Mouse (Mus musculus): ENCODE results near the gene RPS10-NUDT3. TPM values are rescaled to one million over a fixed set of nuclear protein-coding genes. Genes with fewer than 3 reads are reported as not detected.
"Not testable (repeated sequence)": the region's sequence is repeated elsewhere in the genome, so short reads cannot be mapped to it uniquely, and the experiment has no call there.

RPS10-NUDT3 gene
- polyA plus RNA-seq, 1 experiment from 2014 or later, result not detected

- Histone ChIP-seq H3K36me3 (ENCODE audit: inconsistent target) (no peaks in the 10 kb centered on the region), H3K4me3 (ENCODE audit: inconsistent target) (no peak overlapping the region), H3K79me2 (ENCODE audit: inconsistent target) (no peaks in the 10 kb centered on the region), H3K27ac (no peak overlapping the region)
- WGBS (ENCODE audit: missing documents), result 46% methylated on average over 22 of the region's 23 CpGs
These were observed 17.2 kb upstream of the RPS10-NUDT3 start for GRCm38 (mm10) chr17:27652046-27652790.

- Histone ChIP-seq H3K4me3 (ENCODE audit: inconsistent target) (no peak overlapping the region), H3K36me3 (ENCODE audit: inconsistent target) (no peaks in the 10 kb centered on the region), H3K79me2 (ENCODE audit: inconsistent target) (no peaks in the 10 kb centered on the region), H3K27ac (no peak overlapping the region)
- 79% methylated on average over 13 of the region's 13 CpGs for WGBS (ENCODE audit: missing documents)
These were observed 15.6 kb upstream of the RPS10-NUDT3 start for GRCm38 (mm10) chr17:27650586-27650985.

GRCm38 (mm10) chr17:27650160-27650559, 15.1 kb upstream of the RPS10-NUDT3 start:
- no peak overlapping the region for H3K4me3 ChIP-seq (ENCODE audit: inconsistent target)
- 8% methylated on average over 12 of the region's 12 CpGs for WGBS (ENCODE audit: missing documents)
- H3K27ac ChIP-seq, result no peak overlapping the region
- no peaks in the 10 kb centered on the region for H3K36me3 ChIP-seq (ENCODE audit: inconsistent target)
- H3K79me2 ChIP-seq (ENCODE audit: inconsistent target), result no peaks in the 10 kb centered on the region

GRCm38 (mm10) chr17:27645807-27646206, 10.8 kb upstream of the RPS10-NUDT3 start:
- Histone ChIP-seq H3K79me2 (ENCODE audit: inconsistent target) (no peaks in the 10 kb centered on the region), H3K4me3 (ENCODE audit: inconsistent target) (no peak overlapping the region), H3K27ac (no peak overlapping the region), H3K36me3 (ENCODE audit: inconsistent target) (no peaks in the 10 kb centered on the region)
- WGBS (ENCODE audit: missing documents), result 90% methylated on average over 7 of the region's 7 CpGs

- H3K36me3 ChIP-seq (ENCODE audit: inconsistent target), result no peaks in the 10 kb centered on the region
- no peaks in the 10 kb centered on the region for H3K79me2 ChIP-seq (ENCODE audit: inconsistent target)
- H3K4me3 ChIP-seq (ENCODE audit: inconsistent target), result no peak overlapping the region
- 52% methylated on average over 2 of the region's 2 CpGs for WGBS (ENCODE audit: missing documents)
- H3K27ac ChIP-seq, result no peak overlapping the region
These were observed 9.6 kb upstream of the RPS10-NUDT3 start for GRCm38 (mm10) chr17:27644572-27644971.

GRCm38 (mm10) chr17:27643756-27644155, 8.7 kb upstream of the RPS10-NUDT3 start:
- Histone ChIP-seq H3K36me3 (ENCODE audit: inconsistent target) (no peaks in the 10 kb centered on the region), H3K79me2 (ENCODE audit: inconsistent target) (no peaks in the 10 kb centered on the region)
- 97% methylated on average over 8 of the region's 9 CpGs for WGBS (ENCODE audit: missing documents)

GRCm38 (mm10) chr17:27643101-27643500, 8.1 kb upstream of the RPS10-NUDT3 start:
- WGBS (ENCODE audit: missing documents), result 3% methylated on average over 6 of the region's 6 CpGs
- H3K79me2 ChIP-seq (ENCODE audit: inconsistent target), result no peaks in the 10 kb centered on the region
- H3K27ac ChIP-seq, result no peak overlapping the region
- no peak overlapping the region for H3K4me3 ChIP-seq (ENCODE audit: inconsistent target)
- no peaks in the 10 kb centered on the region for H3K36me3 ChIP-seq (ENCODE audit: inconsistent target)

More at GRCm38 (mm10) chr17:27643756-27644155, 8.7 kb upstream of the RPS10-NUDT3 start:
- no peak overlapping the region for H3K4me3 ChIP-seq (ENCODE audit: inconsistent target)
- H3K27ac ChIP-seq, result no peak overlapping the region

GRCm38 (mm10) chr17:27642491-27643062, 7.6 kb upstream of the RPS10-NUDT3 start:
- WGBS (ENCODE audit: missing documents), result 9% methylated on average over 12 of the region's 12 CpGs
- H3K36me3 ChIP-seq (ENCODE audit: inconsistent target), result no peaks in the 10 kb centered on the region
- H3K79me2 ChIP-seq (ENCODE audit: inconsistent target), result no peaks in the 10 kb centered on the region
- no peak overlapping the region for H3K27ac ChIP-seq
- no peak overlapping the region for H3K4me3 ChIP-seq (ENCODE audit: inconsistent target)

GRCm38 (mm10) chr17:27639851-27640250, 4.8 kb upstream of the RPS10-NUDT3 start:
- not testable (repeated sequence) for H3K27ac ChIP-seq; H3K79me2 ChIP-seq (ENCODE audit: inconsistent target); H3K36me3 ChIP-seq (ENCODE audit: inconsistent target); H3K4me3 ChIP-seq (ENCODE audit: inconsistent target)
- 96% methylated on average over 4 of the region's 6 CpGs for WGBS (ENCODE audit: missing documents)

GRCm38 (mm10) chr17:27638921-27639332, 3.9 kb upstream of the RPS10-NUDT3 start:
- Histone ChIP-seq H3K27ac (no peak overlapping the region), H3K79me2 (ENCODE audit: inconsistent target) (peaks cover 10% of the 10 kb centered on the region), H3K36me3 (ENCODE audit: inconsistent target) (no peaks in the 10 kb centered on the region), H3K4me3 (ENCODE audit: inconsistent target) (no peak overlapping the region)
- 91% methylated on average over 20 of the region's 20 CpGs for WGBS (ENCODE audit: missing documents)

- Histone ChIP-seq H3K27ac (no peak overlapping the region), H3K79me2 (ENCODE audit: inconsistent target) (peaks cover 26% of the 10 kb centered on the region), H3K36me3 (ENCODE audit: inconsistent target) (peaks cover 14% of the 10 kb centered on the region; the same call in 1 of the 2 replicates), H3K4me3 (ENCODE audit: inconsistent target) (no peak overlapping the region)
- 42% methylated on average over 9 of the region's 9 CpGs for WGBS (ENCODE audit: missing documents)
These were observed 2.3 kb upstream of the RPS10-NUDT3 start for GRCm38 (mm10) chr17:27637333-27637732.

- peak within 1 kb of the TSS; percentile 36 for H3K4me3 ChIP-seq (ENCODE audit: inconsistent target)
- peaks cover 23% of the 10 kb centered on the region for H3K36me3 ChIP-seq (ENCODE audit: inconsistent target)
- H3K79me2 ChIP-seq (ENCODE audit: inconsistent target), result peaks cover 33% of the 10 kb centered on the region
- peak within 1 kb of the TSS; percentile 46 for H3K27ac ChIP-seq
- 91% methylated on average over 18 of the region's 18 CpGs for WGBS (ENCODE audit: missing documents)
These were observed 1.4 kb upstream of the RPS10-NUDT3 start, which contains the start of gene Rps10 for GRCm38 (mm10) chr17:27636132-27637020. Rps10 (minus strand) TSS chr17:27636669.

GRCm38 (mm10) chr17:27635575-27635903, 517 bp upstream of the RPS10-NUDT3 start:
- 46% methylated on average over 9 of the region's 9 CpGs for WGBS (ENCODE audit: missing documents)
- Histone ChIP-seq H3K79me2 (ENCODE audit: inconsistent target) (peaks cover 33% of the 10 kb centered on the region), H3K36me3 (ENCODE audit: inconsistent target) (peaks cover 32% of the 10 kb centered on the region), H3K4me3 (ENCODE audit: inconsistent target) (peak overlapping the region; percentile 36), H3K27ac (peak overlapping the region; percentile 46)

- WGBS (ENCODE audit: missing documents), result 81% methylated on average over 2 of the region's 2 CpGs
- Histone ChIP-seq H3K36me3 (ENCODE audit: inconsistent target) (peaks cover 40% of the 10 kb centered on the region), H3K27ac (no peak overlapping the region), H3K4me3 (ENCODE audit: inconsistent target) (no peak overlapping the region), H3K79me2 (ENCODE audit: inconsistent target) (peaks cover 29% of the 10 kb centered on the region)
These were observed 5.6 kb downstream of the RPS10-NUDT3 start for GRCm38 (mm10) chr17:27629249-27630020.
